22 mouse cellular contexts compared by ENCODE assay signal in the genomic region with DNA sequence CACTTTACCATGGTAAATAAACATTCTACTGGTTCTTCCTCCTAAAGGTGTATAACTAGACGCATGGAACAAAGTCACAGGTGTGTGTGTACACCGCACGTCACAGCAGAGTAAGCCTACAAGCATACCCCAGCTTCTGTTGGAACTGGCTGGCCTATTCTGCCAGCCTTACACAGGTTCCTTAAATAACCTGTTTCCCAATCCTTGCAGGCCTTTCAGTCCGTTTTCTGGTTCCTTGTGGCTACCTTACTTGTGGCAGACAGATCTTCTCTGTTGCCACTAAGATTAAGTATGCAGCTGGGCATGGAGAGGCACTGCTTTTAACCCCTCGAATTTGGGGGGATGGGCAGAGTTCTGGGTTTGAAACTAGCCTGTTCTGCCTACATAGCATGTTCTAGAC. TPM values are rescaled to one million over a fixed set of nuclear protein-coding genes. Genes with fewer than 3 reads are reported as not detected.
DNase-seq lines count a peak whose midpoint lies in the region; ATAC-seq and TF ChIP-seq lines count a peak whose summit lies in the region.
"Had no signal": no experiment of that assay in that cellular context is flagged by ENCODE, and none has a peak within 500 bp of the region (broad histone marks: within the 10 kb centered on the region; RNA-seq: fewer than 3 reads in every experiment).

No protein-coding gene starts in this region.

- no peak for DNase-seq in liver, adult 2 months (ENCODE audit: extremely low read depth, low read depth, low spot score)
- DNase-seq in liver, embryonic 11.5 days (ENCODE audit: low spot score), result no peak
- peak; percentile 19 for DNase-seq in thymus, postnatal 4 days
- DNase-seq in thymus, postnatal 25 days, result no peak
- DNase-seq in ovary, adult 18-20 months (ENCODE audit: low spot score), result no peak
- no peak for DNase-seq in frontal cortex, adult 2 months (ENCODE audit: extremely low spot score in 1 of 2, low spot score in 1 of 2)
- DNase-seq: adrenal gland, adult 2 months; adrenal gland, postnatal 10 days; adrenal gland, postnatal 25 days; cerebellum, adult 11 months; cerebellum, adult 18-20 months; cerebellum, adult 8-10 months; cerebellum, adult 9-11 months; cerebellum, postnatal 14 days; cerebellum, postnatal 36 days had no signal

- no peak for TF ChIP-seq CTCF in liver, adult 2 months (IDR thresholded peaks at IDR 0.05; ENCODE audit: low read depth, low read length)

- ATAC-seq in liver, embryonic 11.5 days (replicated peaks; ENCODE audit: low FRiP score), result no peak
- ATAC-seq in megakaryocyte, adult 5-6 weeks (ENCODE audit: poor library complexity, severe bottlenecking), result peak; percentile 64
- ATAC-seq: forebrain, embryonic 14.5 days had no signal

- H3K27ac ChIP-seq in liver, adult 2 months (replicated peaks; ENCODE audit: insufficient read depth, low read depth, low read length), result no peak overlapping the region
- no peak overlapping the region for H3K27ac ChIP-seq in liver, embryonic 11.5 days (ENCODE audit: low read depth, low read length)
- H3K27ac ChIP-seq: embryonic facial prominence, embryonic 13.5 days; embryonic facial prominence, embryonic 15.5 days; forebrain, embryonic 10.5 days; forebrain, embryonic 12.5 days had no signal

- WGBS in liver, adult 2 months, result 75% methylated on average over 5 of the region's 5 CpGs
- WGBS in liver, embryonic 11.5 days, result 82% methylated on average over 5 of the region's 5 CpGs

- H3K36me3 ChIP-seq in liver, adult 2 months (ENCODE audit: control insufficient read depth, insufficient read depth, low read length), result peaks cover 2% of the 10 kb centered on the region; the same call in 1 of the 2 replicates
- 0 out of 2 replicates have a peak, but pooled peaks cover 6% of the 10 kb centered on the region for H3K36me3 ChIP-seq in liver, embryonic 11.5 days (ENCODE audit: control insufficient read depth, insufficient read depth, low read length)
- H3K36me3 ChIP-seq: forebrain, embryonic 12.5 days had no signal

- H3K27me3 ChIP-seq in liver, adult 2 months (ENCODE audit: control insufficient read depth, insufficient read depth, low read length), result no peaks in the 10 kb centered on the region
- no peaks in the 10 kb centered on the region for H3K27me3 ChIP-seq in liver, embryonic 11.5 days (replicated peaks; ENCODE audit: control insufficient read depth, insufficient read depth, low read length)
- H3K27me3 ChIP-seq: embryonic facial prominence, embryonic 13.5 days; embryonic facial prominence, embryonic 15.5 days; forebrain, embryonic 12.5 days had no signal

- TF ChIP-seq POLR2A in liver, adult 2 months (IDR thresholded peaks at IDR 0.05; ENCODE audit: extremely low read depth, insufficient read depth, low read length), result no peak

- 0 out of 2 replicates have a peak overlapping the region, but pooled peaks have one; percentile 23 for H3K9ac ChIP-seq in liver, adult 2 months (ENCODE audit: low read depth, low read length)
- H3K9ac ChIP-seq in liver, embryonic 11.5 days (ENCODE audit: low read depth, low read length), result no peak overlapping the region
- H3K9ac ChIP-seq: embryonic facial prominence, embryonic 13.5 days; embryonic facial prominence, embryonic 15.5 days; forebrain, embryonic 12.5 days had no signal

- no peak overlapping the region for H3K4me2 ChIP-seq in liver, embryonic 11.5 days
- H3K4me2 ChIP-seq: embryonic facial prominence, embryonic 13.5 days; embryonic facial prominence, embryonic 15.5 days; forebrain, embryonic 12.5 days had no signal

- H3K4me1 ChIP-seq in liver, adult 2 months (ENCODE audit: control insufficient read depth, insufficient read depth, low read length), result peaks cover 16% of the 10 kb centered on the region
- peaks cover 10% of the 10 kb centered on the region for H3K4me1 ChIP-seq in liver, embryonic 11.5 days (replicated peaks; ENCODE audit: control insufficient read depth, insufficient read depth, low read length)

- H3K4me3 ChIP-seq in liver, adult 2 months (ENCODE audit: insufficient read depth, low read depth, low read length), result no peak overlapping the region
- no peak overlapping the region for H3K4me3 ChIP-seq in liver, embryonic 11.5 days (ENCODE audit: low read depth, low read length)
- H3K4me3 ChIP-seq: embryonic facial prominence, embryonic 13.5 days; embryonic facial prominence, embryonic 15.5 days; erythroblast, embryonic 14.5 days; forebrain, embryonic 10.5 days; forebrain, embryonic 12.5 days had no signal

- peaks cover 36% of the 10 kb centered on the region for H3K79me2 ChIP-seq in liver, adult 2 months (ENCODE audit: control insufficient read depth, insufficient read depth, low read length)

- no peaks in the 10 kb centered on the region for H3K9me3 ChIP-seq in liver, embryonic 11.5 days (ENCODE audit: control insufficient read depth, low read length)
- H3K9me3 ChIP-seq: embryonic facial prominence, embryonic 13.5 days; embryonic facial prominence, embryonic 15.5 days; forebrain, embryonic 10.5 days; forebrain, embryonic 12.5 days had no signal

RNA-seq across cellular contexts. Expression of gene Tm9sf2, which starts 5.5 kb away (rescaled TPM):
- total RNA-seq in liver, adult 2 months (2014; rRNA removed), result 157 and 174 TPM in 2 replicates
- 132 and 152 TPM in 2 replicates for polyA plus RNA-seq in liver, adult 2 months (2012; rRNA removed)
- 120 and 138 TPM in 2 replicates for polyA plus RNA-seq in liver, embryonic 11.5 days (2014; fragmentation: Nextera tagmentation; extraction: Ambion mirVana)
- 93.2 and 94.6 TPM in 2 replicates for total RNA-seq in megakaryocyte, adult 5-6 weeks (2015)
- 115 and 117 TPM in 2 replicates for total RNA-seq in megakaryocyte, adult 5-6 weeks (2017)
- 76.6 and 83.6 TPM in 2 replicates for polyA plus RNA-seq in frontal cortex, adult 2 months (2012; rRNA removed)
